Mouse (Mus musculus) brown adipose tissue, adult 24 weeks (tissue): ENCODE measurements at regions not wholly inside any gene's neighbourhood (a gene's known extent, or its start where the extent isn't known, plus 50 kb on each side); places are given as distances from the start of the nearest gene placed in this dataset.

Experiments used
- H3K27ac ChIP-seq: fragments of 200-500 bp; replicated peaks from 2 replicates; pipeline ENCODE4 v1.5.1; 2012; ENCODE audit warnings: low read depth, mild to moderate bottlenecking, low read length
- H3K4me1 ChIP-seq: fragments of 200-500 bp; 2 replicates; pipeline ENCODE4 v1.6.1; 2012; ENCODE audit warnings: low read length, mixed read lengths; ENCODE audit not compliant: control insufficient read depth, insufficient read depth, insufficient read length
- H3K4me3 ChIP-seq: fragments of 200-500 bp; 2 replicates; pipeline ENCODE4 v1.5.1; 2012; ENCODE audit warnings: low read depth, mild to moderate bottlenecking, low read length, moderate library complexity; ENCODE audit not compliant: insufficient read depth

DNA sequence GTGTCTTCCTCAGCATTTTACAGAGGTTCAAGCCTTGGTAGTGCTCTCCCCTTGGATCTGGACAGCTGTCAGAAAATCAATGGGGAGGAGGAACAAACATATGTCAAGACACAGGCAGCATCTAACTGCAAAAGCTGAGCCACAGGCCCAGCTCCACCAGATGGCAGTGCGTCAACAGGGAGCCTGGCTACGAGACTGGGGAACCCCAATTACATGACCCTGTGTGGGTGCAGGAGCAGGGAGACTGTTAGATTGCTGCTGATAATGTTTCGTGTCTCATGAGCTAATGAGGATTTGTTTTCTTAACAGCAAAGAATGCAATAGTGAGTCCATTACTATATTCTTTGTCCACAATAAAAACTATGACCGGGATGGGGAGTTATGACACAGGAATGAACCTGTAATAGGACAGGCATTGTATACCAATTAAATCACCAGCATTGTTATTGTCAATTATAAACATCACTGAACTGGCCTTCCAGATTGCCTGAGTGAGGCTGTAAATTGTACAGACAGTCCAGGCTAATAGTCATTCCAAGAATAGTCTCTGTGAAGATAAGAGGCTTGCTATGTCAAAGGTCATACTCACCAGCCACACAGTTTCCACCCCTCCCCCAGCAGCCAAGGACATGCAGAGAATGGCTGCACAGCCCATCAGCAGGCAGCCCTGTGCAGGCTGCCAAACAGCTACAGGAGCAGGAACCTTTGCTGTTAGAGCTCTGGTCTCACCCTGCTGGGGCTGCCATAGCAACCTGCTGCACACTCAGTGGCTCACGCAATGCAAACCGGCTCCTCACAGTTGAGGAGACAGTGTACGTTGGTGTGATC is 58.8 kb upstream of the Barx2 start:
- Histone ChIP-seq H3K4me3 (no peak overlapping the region), H3K27ac (no peak overlapping the region), H3K4me1 (no peaks in the 10 kb centered on the region; the same call in 1 of the 2 replicates)

DNA sequence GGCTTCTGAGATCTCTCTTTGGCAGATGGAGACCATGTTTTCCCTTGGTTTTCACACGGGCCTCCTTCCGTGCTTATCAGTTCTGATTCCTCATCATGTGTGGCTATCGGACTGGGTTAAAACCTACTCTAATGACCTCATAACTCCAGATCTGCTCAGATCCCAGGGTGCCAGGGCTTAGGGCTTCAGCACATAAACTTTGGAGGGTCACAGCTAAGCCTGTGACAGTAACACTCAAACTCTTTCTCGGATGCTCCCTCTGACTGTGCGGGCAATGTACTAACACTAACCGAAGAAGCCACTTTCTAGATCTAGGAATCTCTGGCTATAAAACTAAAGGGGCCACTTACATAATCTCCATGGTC is 59.3 kb upstream of the Barx2 start:
- Histone ChIP-seq H3K27ac (no peak overlapping the region), H3K4me1 (no peaks in the 10 kb centered on the region; the same call in 1 of the 2 replicates), H3K4me3 (no peak overlapping the region)

DNA sequence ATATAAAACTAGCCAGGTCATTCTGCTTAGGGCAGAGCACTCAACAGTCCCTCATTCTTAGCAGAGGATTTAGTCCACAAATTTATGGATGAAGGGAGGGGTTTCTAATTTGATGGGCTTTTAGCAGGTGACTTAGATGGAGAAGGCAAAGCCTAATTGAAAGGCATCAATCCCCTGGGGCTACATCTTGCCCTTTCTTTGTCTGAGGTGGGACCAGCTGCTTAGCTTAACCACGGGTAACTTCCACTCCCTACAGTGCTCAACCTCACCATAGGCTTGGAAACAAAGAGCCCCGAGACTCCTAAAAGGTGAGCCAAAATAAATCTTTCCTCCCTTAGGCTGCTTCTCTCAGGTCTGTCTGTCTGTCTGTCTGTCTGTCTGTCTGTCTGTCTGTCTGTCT is 62.9 kb upstream of the Barx2 start:
- Histone ChIP-seq H3K4me1 (peaks cover 3% of the 10 kb centered on the region; the same call in 1 of the 2 replicates), H3K4me3 (no peak overlapping the region), H3K27ac (no peak overlapping the region)

DNA sequence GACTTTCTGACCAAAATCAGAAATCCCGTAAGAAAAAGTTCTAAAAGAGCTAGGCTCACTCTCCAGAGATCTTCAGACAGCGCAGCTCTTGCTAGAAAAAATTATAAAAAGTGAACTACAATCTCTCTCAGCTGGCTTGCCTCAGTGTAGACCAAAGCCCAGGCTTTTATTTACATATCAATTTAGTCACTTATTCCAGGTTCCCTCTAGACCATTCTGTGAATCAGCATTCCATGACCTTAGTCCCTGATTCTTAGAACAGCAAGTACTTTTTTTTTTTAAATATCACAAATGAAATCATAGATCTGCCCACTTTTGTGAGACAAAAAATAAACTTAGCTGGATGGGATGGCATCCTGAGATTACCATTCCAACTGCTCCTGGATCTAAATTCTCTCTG is 64.8 kb upstream of the Barx2 start:
- H3K4me3 ChIP-seq = no peak overlapping the region
- peak overlapping the region; percentile 37 for H3K27ac ChIP-seq

DNA sequence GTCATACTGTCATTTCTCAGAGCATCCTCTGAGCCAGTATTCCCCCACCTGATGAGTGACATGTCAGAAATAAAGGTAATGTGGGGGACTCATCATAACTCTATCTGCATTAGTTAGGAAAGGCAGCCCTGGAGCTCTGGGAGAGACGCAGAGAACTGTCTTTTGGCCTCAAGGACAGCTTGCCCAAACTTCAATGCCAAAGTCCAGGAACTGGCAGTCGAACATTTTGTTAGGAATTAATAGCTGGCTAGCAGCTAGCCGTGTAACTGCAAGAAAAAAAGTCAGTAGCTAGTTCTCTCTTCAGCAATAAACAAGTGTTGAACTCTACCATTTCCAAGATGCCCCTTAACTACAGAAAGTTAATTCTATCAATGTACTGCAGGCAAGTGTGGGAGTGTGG is 65.9 kb upstream of the Barx2 start:
- Histone ChIP-seq H3K4me1 (peaks cover 3% of the 10 kb centered on the region; the same call in 1 of the 2 replicates), H3K27ac (0 out of 2 replicates have a peak overlapping the region, but pooled peaks have one; percentile 28), H3K4me3 (no peak overlapping the region)

More for the DNA sequence above, 64.8 kb upstream of the Barx2 start:
- 0 out of 2 replicates have a peak, but pooled peaks cover 3% of the 10 kb centered on the region for H3K4me1 ChIP-seq

DNA sequence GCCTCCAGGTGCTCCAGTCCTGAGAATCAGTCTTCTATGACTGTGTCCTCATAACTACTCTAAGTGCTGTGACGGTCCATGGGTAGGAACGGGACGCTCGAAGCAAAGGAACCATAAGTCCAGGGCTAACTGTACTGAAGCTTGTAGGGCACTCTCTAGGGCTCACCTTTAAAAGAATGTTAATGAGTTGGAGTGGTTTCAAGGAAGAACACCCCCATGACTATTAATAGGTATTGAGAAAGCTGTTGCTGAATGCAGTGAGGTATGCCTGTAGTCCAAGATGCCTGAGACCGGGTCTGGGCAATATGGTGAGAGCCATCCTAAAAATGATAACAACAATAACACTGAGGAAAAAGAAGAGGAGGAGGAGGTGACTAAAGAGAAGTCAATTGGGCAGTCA is 67.2 kb upstream of the Barx2 start:
- H3K4me3 ChIP-seq = no peak overlapping the region
- no peak overlapping the region for H3K27ac ChIP-seq
- peaks cover 6% of the 10 kb centered on the region; the same call in 1 of the 2 replicates for H3K4me1 ChIP-seq

DNA sequence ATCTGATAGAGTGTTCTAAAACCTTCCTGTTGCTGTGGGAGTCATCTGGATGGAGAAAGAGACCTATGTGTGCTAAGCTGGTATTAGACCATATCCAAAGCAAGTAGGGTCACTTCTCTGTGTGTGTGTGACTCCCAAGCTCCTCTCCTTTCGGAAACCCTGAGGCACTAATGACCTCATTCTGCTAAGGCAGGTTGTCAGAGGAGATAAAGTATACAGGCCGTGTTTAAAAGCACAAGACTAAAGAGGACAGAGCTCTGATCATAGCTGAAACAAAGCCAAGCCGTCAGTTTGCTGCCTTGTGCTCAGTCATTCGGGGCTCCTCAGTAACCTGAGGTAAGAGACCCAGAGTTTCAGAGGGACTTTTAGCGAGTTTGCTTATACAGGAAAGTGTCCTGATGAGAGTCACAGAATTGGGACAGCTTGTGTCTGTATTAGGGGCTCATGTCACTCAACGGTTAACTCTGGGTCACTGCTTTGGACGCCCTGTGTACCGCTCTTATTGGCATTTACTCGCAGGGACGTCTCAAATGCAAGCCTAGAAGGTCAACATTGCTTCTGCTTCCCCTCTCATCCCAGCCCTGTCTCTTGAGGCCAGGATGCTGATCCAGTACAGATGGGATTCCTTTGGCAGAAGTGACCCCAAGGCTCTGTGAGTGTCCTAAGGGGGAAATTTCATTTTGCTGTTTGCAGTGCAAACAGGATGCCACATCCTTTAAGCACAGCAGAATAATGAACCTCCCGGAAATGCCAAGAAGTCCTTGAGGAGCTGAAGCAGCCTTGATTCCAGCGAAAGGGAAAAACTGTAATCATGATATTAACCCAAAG is 70.7 kb upstream of the Barx2 start:
- H3K27ac ChIP-seq = no peak overlapping the region
- H3K4me1 ChIP-seq = peaks cover 6% of the 10 kb centered on the region; the same call in 1 of the 2 replicates
- H3K4me3 ChIP-seq = no peak overlapping the region

DNA sequence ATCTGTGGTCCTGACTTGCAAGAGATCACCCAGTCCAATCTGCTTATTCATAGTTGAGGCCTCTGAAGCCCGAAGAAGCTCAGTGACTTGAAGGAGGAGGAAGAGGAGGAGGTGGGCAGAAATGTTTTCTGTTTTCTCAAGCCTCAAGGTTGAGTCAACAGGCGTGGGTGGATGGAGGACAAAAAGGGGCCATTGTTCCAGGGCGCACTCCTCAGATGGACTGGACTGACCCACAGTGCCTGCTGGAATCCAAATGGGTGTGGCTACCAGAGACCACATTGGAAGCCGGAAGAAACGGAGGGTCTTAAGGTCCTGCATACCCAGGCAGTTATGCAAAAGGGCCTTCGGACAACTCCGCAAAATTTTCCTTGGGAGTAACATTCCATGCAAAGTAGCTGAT is 75.6 kb upstream of the Barx2 start:
- Histone ChIP-seq H3K27ac (no peak overlapping the region), H3K4me1 (peaks cover 3% of the 10 kb centered on the region; the same call in 1 of the 2 replicates), H3K4me3 (no peak overlapping the region)

DNA sequence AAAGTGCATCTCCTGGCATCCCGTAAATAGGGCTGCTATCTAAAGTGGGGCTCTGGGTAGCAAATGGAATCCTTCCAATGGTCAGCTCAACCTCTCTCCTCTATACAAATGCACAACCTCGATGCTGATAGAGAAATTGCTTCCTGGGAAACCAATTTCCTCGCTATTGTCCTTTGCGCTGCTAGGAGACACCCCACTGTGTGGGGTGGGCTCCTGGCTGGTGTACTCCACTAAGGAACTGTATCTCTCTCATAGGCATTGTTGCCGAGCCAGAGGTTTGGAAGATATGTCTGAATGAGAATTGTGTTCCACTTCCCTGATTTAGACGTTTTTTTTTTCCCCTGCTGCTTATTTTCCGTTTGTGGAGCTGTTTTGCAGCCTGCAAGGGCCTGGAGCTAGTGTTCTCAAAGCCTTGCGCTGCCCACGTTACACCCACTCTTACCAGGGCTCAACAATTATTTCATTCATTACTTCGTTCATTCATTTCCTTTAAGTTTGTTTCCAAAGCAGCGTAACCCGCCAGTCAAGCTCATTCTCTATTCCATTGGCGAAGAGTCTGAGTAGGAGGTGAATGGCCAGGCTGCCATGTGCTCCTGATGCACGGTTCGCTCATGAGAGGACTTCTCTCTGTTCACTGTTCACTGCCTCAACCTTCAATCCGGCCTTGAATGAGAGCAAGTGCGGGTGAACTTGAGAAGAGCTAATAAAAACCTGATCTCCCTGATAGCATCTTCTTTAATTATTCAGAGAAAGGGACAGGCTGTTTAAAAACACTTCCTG is 76.5 kb upstream of the Barx2 start:
- H3K4me3 ChIP-seq = no peak overlapping the region
- no peak overlapping the region for H3K27ac ChIP-seq
- H3K4me1 ChIP-seq = peaks cover 1% of the 10 kb centered on the region; the same call in 1 of the 2 replicates

DNA sequence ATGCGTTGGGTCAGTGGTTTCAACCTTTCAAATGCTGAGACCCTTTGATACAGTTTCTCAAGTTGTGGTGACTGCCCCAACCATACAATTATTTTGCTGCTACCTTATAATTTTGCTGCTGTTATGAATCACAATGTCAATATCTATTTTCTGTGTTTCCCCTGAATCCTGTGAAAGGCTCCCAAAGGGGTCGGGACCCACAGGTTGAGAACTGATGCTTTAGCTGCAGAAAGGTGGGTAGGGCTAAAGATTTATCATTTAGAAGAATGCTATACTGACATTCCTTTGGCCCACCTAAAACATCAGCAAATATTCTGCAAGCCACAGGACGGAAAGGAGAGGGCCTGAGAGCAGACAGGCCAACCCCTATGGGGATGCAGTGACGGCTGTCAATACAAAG is 77.2 kb upstream of the Barx2 start:
- Histone ChIP-seq H3K4me3 (no peak overlapping the region), H3K4me1 (no peaks in the 10 kb centered on the region), H3K27ac (no peak overlapping the region)

DNA sequence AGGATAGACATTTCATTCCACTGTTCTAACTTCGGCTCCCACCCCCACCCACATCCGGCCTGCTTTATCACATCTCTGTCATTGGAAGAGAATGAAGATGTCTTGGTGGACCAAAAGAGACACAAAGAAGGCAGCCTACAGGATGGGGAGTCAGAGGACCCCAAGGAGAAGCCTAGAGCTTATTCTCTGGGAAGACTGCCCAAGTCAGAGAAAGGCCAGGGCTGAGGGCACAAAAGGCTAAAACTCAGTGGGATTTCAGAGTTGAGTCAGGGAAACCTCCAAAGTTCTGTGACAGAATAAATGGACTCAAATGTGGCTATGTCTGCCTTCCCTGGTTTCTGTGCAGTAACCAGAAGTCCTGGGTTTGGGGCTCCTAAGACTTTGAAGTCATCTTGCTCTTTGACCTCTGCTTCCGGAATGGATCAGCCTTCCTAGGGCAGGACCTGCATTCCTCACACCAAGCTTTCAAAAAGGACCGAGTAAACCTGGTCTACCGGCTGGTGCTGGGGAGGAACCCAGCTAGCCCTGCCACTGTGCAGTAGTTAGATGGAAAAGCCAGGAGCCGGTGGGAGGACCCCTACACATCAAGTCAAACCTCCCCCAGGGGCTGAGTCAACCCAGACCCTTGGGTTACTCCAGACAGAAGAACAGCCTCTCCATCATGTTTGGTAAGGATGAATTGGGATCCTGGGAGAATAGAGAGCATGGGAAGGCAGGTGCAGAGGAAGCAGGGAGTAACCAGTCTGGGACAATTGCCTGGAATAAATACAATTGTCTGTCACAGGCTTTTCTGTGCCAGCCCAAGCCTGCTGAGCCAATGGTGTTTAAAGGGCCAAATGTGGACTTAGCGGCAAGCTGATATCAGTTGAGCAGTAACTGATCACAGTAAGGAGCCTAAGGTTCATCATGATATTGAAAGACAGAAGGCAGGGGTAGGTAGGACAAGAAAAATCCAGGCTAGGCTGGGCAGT is 80.7 kb upstream of the Barx2 start:
- H3K27ac ChIP-seq = peak overlapping the region; percentile 31; the same call in 1 of the 2 replicates
- H3K4me1 ChIP-seq = peaks cover 7% of the 10 kb centered on the region
- no peak overlapping the region for H3K4me3 ChIP-seq

DNA sequence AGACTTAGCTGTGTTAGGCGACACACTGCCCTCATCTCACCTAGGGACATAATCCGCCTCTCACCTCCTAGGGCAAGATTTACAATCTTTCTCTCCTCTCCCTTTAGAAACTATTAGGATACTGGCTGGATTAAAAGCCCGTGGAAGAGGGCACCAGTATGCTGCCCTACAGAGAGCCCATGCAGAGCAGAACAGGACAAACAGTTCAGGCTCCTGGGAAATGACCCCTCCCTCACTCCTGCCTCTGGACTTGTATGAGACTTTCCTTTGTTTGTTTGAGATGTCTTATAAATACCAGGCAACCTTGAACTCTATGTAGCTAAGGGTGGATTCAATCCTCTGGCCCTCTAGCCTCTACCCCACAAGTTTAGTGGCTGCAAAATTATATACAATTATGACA is 81.8 kb upstream of the Barx2 start:
- peaks cover 7% of the 10 kb centered on the region for H3K4me1 ChIP-seq
- no peak overlapping the region for H3K27ac ChIP-seq
- no peak overlapping the region for H3K4me3 ChIP-seq

DNA sequence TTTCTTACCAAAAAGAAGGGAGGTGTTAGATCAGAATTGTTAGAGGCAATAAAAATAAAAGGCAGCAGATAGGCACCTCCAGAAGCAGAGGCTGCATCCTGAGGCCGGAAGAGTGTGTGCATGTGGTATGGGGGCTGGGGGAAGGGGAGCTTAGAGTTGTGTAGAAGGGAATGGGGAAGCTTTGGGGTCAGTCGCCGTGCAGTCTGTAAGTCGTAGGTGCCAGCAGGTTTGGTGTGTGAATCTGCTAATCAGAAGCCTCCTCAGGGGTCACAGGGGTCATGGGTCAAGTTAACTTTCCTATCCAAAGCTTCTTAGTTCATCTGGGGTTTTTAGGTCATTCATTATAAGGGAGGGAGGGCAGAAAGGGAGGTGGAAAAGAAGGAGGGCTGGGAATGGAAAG is 82.4 kb upstream of the Barx2 start:
- no peak overlapping the region for H3K4me3 ChIP-seq
- H3K4me1 ChIP-seq = peaks cover 7% of the 10 kb centered on the region
- H3K27ac ChIP-seq = no peak overlapping the region
